Mouse (Mus musculus) cerebellum, adult 2 months (tissue): ENCODE measurements around the gene Tmem108.

Source experiments
- CTCF ChIP-seq: fragments of 200-500 bp; IDR thresholded peaks from 2 replicates; pipeline ENCODE4 v1.5.1; 2011; ENCODE audit warnings: low read depth, mild to moderate bottlenecking, control low read depth, low read length, moderate library complexity, borderline replicate concordance; ENCODE audit not compliant: insufficient read depth
- POLR2A ChIP-seq: fragments of 200-500 bp; IDR thresholded peaks from 2 replicates; pipeline ENCODE4 v1.6.1; 2011; ENCODE audit warnings: low read length, control low read depth, borderline replicate concordance; ENCODE audit not compliant: insufficient read depth

- TF ChIP-seq POLR2A (no peak), CTCF (no peak)
These were observed 216.4 kb downstream of the Tmem108 start for GRCm38 (mm10) chr9:103545271-103545670.
